Mouse (Mus musculus): Measurements from ENCODE around the gene Nol3.

DNA sequence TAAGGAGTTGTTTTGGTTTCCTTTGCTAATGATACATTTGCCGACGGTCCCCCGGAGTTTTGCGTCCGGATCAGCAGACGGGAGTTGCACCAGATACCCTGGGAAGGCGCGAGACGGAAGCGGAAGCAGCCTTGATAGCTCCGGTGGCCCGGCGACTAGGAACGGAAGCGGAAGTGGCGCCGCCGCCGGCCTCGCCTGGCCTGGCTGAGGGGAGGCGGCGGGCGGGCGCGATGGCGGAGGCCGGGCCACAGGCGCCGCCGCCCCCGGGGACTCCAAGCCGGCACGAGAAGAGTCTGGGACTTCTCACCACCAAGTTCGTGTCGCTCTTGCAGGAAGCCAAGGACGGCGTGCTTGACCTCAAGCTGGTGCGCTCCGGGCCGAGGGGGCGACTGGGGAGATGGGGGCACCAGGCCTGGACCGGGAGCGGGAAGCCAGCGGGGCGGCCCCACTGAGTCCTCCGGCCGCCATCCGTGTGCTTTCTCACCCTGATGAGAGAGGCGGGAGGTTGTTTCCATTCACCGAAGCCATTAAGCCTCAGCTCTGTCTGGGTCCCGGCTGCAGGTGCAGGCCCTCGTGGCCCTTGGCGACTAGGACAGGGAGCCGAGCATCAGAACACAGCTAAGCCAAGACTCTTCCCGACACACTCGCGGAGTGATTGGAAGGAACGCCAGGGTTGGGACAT, 21.7 kb downstream of the Nol3 start, which contains the start of gene E2f4:
- TF ChIP-seq CTCF (IDR thresholded peaks at IDR 0.05; ENCODE audit: low read depth, low read length) (no peak), POLR2A (IDR thresholded peaks at IDR 0.05; ENCODE audit: insufficient read depth, low read length) (no peak), EP300 (IDR thresholded peaks at IDR 0.05; ENCODE audit: insufficient read depth, low read depth, low read length) (no peak)

Measured in ES-Bruce4 (cell line).